Mouse (Mus musculus) urinary bladder, postnatal 14 days (tissue): ENCODE measurements around the gene C2cd2.

ENCODE experiments used
- DNase-seq: peaks from one replicate; pipeline ENCODE4 v3.0.0; 2021; ENCODE audit warnings: low spot score

The C2cd2 gene

GRCm38 (mm10) chr16:97882891-97883290, 79.5 kb downstream of the C2cd2 start:
- no peak for DNase-seq

- DNase-seq, result peak; percentile 60
Observed at GRCm38 (mm10) chr16:97879134-97879533, 83.3 kb downstream of the C2cd2 start.

GRCm38 (mm10) chr16:97877502-97877901, 84.9 kb downstream of the C2cd2 start:
- DNase-seq, result no peak

- no peak for DNase-seq
Observed at GRCm38 (mm10) chr16:97875101-97875500, 87.3 kb downstream of the C2cd2 start.

GRCm38 (mm10) chr16:97874376-97874775, 88.0 kb downstream of the C2cd2 start:
- DNase-seq, result no peak

GRCm38 (mm10) chr16:97872657-97873056, 89.7 kb downstream of the C2cd2 start:
- DNase-seq, result peak; percentile 68

GRCm38 (mm10) chr16:97869193-97870102, 93.0 kb downstream of the C2cd2 start:
- DNase-seq, result no peak

- DNase-seq, result no peak
Observed at GRCm38 (mm10) chr16:97863932-97864467, 98.4 kb downstream of the C2cd2 start.

- DNase-seq, result no peak
Observed at GRCm38 (mm10) chr16:97856050-97856449, 106.3 kb downstream of the C2cd2 start.

- DNase-seq, result peak; percentile 89
Observed at GRCm38 (mm10) chr16:97851741-97852319, 110.6 kb downstream of the C2cd2 start, which contains the start of gene Prdm15. TSS of gene Prdm15 (minus strand) at chr16:97851850.

- peak; percentile 90 for DNase-seq
Observed at GRCm38 (mm10) chr16:97851061-97851740, 111.2 kb downstream of the C2cd2 start.

- DNase-seq, result peak; percentile 7
Observed at GRCm38 (mm10) chr16:97850667-97851060, 111.7 kb downstream of the C2cd2 start.

GRCm38 (mm10) chr16:97848832-97849231, 113.6 kb downstream of the C2cd2 start:
- no peak for DNase-seq

- no peak for DNase-seq
Observed at GRCm38 (mm10) chr16:97844967-97845937, 117.1 kb downstream of the C2cd2 start.

- DNase-seq, result no peak
Observed at GRCm38 (mm10) chr16:97832154-97832553, 130.2 kb downstream of the C2cd2 start.

- DNase-seq, result no peak
Observed at GRCm38 (mm10) chr16:97828207-97828606, 134.2 kb downstream of the C2cd2 start.

- no peak for DNase-seq
Observed at GRCm38 (mm10) chr16:97823311-97824007, 138.9 kb downstream of the C2cd2 start.

GRCm38 (mm10) chr16:97819532-97819931, 142.9 kb downstream of the C2cd2 start:
- no peak for DNase-seq

GRCm38 (mm10) chr16:97817414-97817813, 145.0 kb downstream of the C2cd2 start:
- DNase-seq, result no peak

GRCm38 (mm10) chr16:97815269-97815668, 147.1 kb downstream of the C2cd2 start:
- DNase-seq, result no peak

GRCm38 (mm10) chr16:97814060-97814459, 148.3 kb downstream of the C2cd2 start:
- DNase-seq, result no peak
